24 mouse cellular contexts compared by ENCODE assay signal in the genomic region with DNA sequence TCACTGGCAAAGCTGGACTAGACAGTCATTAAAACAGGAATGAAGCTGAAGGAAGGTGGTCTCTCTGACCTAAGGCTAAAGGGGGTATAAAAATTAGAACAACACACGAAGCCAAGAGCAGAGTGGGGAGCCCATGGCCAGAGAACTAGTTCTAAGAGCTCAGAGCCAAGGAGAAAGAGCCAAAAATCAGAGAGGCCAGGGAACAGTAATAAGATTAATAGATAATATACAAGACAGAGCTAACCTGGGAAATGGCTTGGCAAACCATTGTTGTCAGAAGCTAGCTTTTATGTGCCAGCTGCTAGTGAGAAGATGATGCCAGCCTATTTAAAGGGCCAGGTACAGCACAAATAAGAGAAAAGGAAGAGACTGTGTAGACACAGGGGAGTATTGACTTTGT.
DNase-seq lines count a peak whose midpoint lies in the region; ATAC-seq and TF ChIP-seq lines count a peak whose summit lies in the region.
"Had no signal": no experiment of that assay in that cellular context is flagged by ENCODE, and none has a peak within 500 bp of the region (broad histone marks: within the 10 kb centered on the region; RNA-seq: fewer than 3 reads in every experiment).

No protein-coding gene starts in this region.

- no peak overlapping the region for H3K27ac ChIP-seq in midbrain, postnatal 0 days (ENCODE audit: low read depth, low read length)
- no peak overlapping the region for H3K27ac ChIP-seq in midbrain, embryonic 15.5 days
- H3K27ac ChIP-seq: embryonic facial prominence, embryonic 13.5 days; embryonic facial prominence, embryonic 15.5 days; forebrain, embryonic 13.5 days; forebrain, embryonic 15.5 days had no signal

- no peaks in the 10 kb centered on the region for H3K27me3 ChIP-seq in midbrain, postnatal 0 days (ENCODE audit: insufficient read depth, low read length)
- H3K27me3 ChIP-seq in midbrain, embryonic 15.5 days (replicated peaks): no peaks in the 10 kb centered on the region
- H3K27me3 ChIP-seq: CH12.LX; embryonic facial prominence, embryonic 13.5 days; embryonic facial prominence, embryonic 15.5 days; forebrain, embryonic 13.5 days; forebrain, embryonic 15.5 days had no signal

- H3K9ac ChIP-seq in midbrain, postnatal 0 days (replicated peaks; ENCODE audit: low read length, poor library complexity, severe bottlenecking): no peak overlapping the region
- no peak overlapping the region for H3K9ac ChIP-seq in midbrain, embryonic 15.5 days
- H3K9ac ChIP-seq: embryonic facial prominence, embryonic 13.5 days; embryonic facial prominence, embryonic 15.5 days; forebrain, embryonic 13.5 days; forebrain, embryonic 15.5 days; forebrain, postnatal 0 days had no signal

- no peaks in the 10 kb centered on the region for H3K4me1 ChIP-seq in midbrain, postnatal 0 days (ENCODE audit: insufficient read depth, low read length)
- H3K4me1 ChIP-seq in midbrain, embryonic 15.5 days: peaks cover 10% of the 10 kb centered on the region; the same call in 1 of the 2 replicates

- H3K4me3 ChIP-seq in midbrain, postnatal 0 days (ENCODE audit: low read depth, low read length): no peak overlapping the region
- H3K4me3 ChIP-seq in midbrain, embryonic 15.5 days: no peak overlapping the region
- H3K4me3 ChIP-seq: embryonic facial prominence, embryonic 13.5 days; embryonic facial prominence, embryonic 15.5 days; erythroblast, embryonic 14.5 days; forebrain, embryonic 13.5 days; forebrain, embryonic 15.5 days had no signal

- no peak for TF ChIP-seq CTCF in midbrain, postnatal 0 days (IDR thresholded peaks at IDR 0.05)

- DNase-seq in cerebellum, adult 9-10 months: peak; percentile 7
- no peak for DNase-seq in cerebellum, postnatal 36 days
- DNase-seq in cerebellum, postnatal 14 days: peak; percentile 39 to 60
- no peak for DNase-seq in cerebellum, adult 18-20 months
- peak; percentile 51 for DNase-seq in midbrain, postnatal 0 days (ENCODE audit: low spot score)
- DNase-seq in fat pad, adult 2 months (ENCODE audit: extremely low read depth, low read depth, low spot score): peak; percentile 30
- DNase-seq in urinary bladder, adult 18-20 months (ENCODE audit: low spot score in 2 of 2): no peak
- DNase-seq: adrenal gland, adult 2 months; adrenal gland, postnatal 10 days; adrenal gland, postnatal 25 days; B cell, adult 2 months; cerebellum, adult 11 months; embryo, embryonic 11 days; forebrain, postnatal 0 days had no signal

- no peaks in the 10 kb centered on the region for H3K9me3 ChIP-seq in midbrain, postnatal 0 days (ENCODE audit: low read length)
- H3K9me3 ChIP-seq in midbrain, embryonic 15.5 days: no peaks in the 10 kb centered on the region
- H3K9me3 ChIP-seq: embryonic facial prominence, embryonic 13.5 days; embryonic facial prominence, embryonic 15.5 days; forebrain, embryonic 13.5 days; forebrain, embryonic 15.5 days had no signal

- H3K4me2 ChIP-seq in midbrain, postnatal 0 days (ENCODE audit: low read depth, low read length, poor library complexity, severe bottlenecking): no peak overlapping the region
- H3K4me2 ChIP-seq in midbrain, embryonic 15.5 days: no peak overlapping the region
- H3K4me2 ChIP-seq: embryonic facial prominence, embryonic 13.5 days; embryonic facial prominence, embryonic 15.5 days; forebrain, embryonic 13.5 days; forebrain, embryonic 15.5 days had no signal

- no peaks in the 10 kb centered on the region for H3K36me3 ChIP-seq in midbrain, postnatal 0 days (ENCODE audit: insufficient read depth, low read length)
- H3K36me3 ChIP-seq in midbrain, embryonic 15.5 days (replicated peaks): no peaks in the 10 kb centered on the region
- H3K36me3 ChIP-seq: embryonic facial prominence, embryonic 13.5 days; embryonic facial prominence, embryonic 15.5 days; forebrain, embryonic 15.5 days; G1E had no signal

- ATAC-seq in midbrain, postnatal 0 days (ENCODE audit: low FRiP score): no peak
- ATAC-seq in midbrain, embryonic 15.5 days (replicated peaks): no peak
- ATAC-seq: CD4-positive, CD25-positive, alpha-beta regulatory T cell, adult 4 months; forebrain, embryonic 13.5 days; forebrain, embryonic 15.5 days; forebrain, postnatal 0 days; Patski had no signal

- 61% methylated on average over 1 of the region's 1 CpGs for WGBS in midbrain, postnatal 0 days
- 58% methylated on average over 1 of the region's 1 CpGs for WGBS in midbrain, embryonic 15.5 days

Comparison
In these comparisons a context has a peak if more than half of its experiments do, and no peak if none do; other contexts are left out.
1. DNase-seq: peak in cerebellum, adult 9-10 months (single experiment), cerebellum, postnatal 14 days (2 of 2), midbrain, postnatal 0 days (single experiment) and fat pad, adult 2 months (single experiment); none in cerebellum, postnatal 36 days (0 of 2), cerebellum, adult 18-20 months (0 of 2) and urinary bladder, adult 18-20 months (0 of 2).